In the genomic region with DNA sequence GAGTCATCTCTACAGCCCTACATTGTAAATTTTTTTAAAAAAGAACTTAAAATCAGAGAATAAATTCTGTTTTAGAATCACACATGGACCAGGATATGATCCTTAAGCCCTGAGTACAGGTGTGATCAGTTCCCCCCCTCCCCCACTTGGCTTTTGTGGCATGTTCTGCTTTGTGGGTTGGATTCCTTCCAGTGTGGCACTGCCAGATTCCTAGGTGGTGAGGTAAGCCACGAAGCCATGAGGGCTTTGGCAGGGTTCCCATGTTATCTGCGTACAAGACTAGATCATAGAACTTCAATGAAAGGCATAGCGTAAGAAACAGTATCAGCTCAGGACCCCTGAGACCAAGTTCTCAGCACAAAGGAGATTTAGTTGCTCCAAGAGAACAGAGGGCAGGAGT, we compare ENCODE assay signal across 8 mouse cellular contexts.
A peak's percentile ranks its signal among the peaks of the same experiment; 100 is the strongest.
DNase-seq lines count a peak whose midpoint lies in the region; ATAC-seq and TF ChIP-seq lines count a peak whose summit lies in the region.

No protein-coding gene starts in this region.

- H3K4me3 ChIP-seq in lung, adult 2 months (replicated peaks; ENCODE audit: extremely low read depth, low read depth, low read length), result no peak overlapping the region
- H3K4me3 ChIP-seq in intestine, embryonic 16.5 days (ENCODE audit: low read length), result no peak overlapping the region

- peak; percentile 43 to 52 for DNase-seq in heart, adult 18-20 months
- no peak for DNase-seq in heart, postnatal 25 days (ENCODE audit: low spot score)
- DNase-seq in Muller cell, postnatal 12 days (ENCODE audit: inconsistent ontology term), result peak; percentile 86
- peak; percentile 94 to 96 for DNase-seq in cerebellum, postnatal 14 days
- peak; percentile 12 for DNase-seq in lung, adult 2 months
- DNase-seq in embryo, embryonic 9.5 days (ENCODE audit: extremely low spot score), result no peak
- no peak for DNase-seq in layer of hippocampus, postnatal 10 days (ENCODE audit: low spot score in 2 of 2)

- H3K4me1 ChIP-seq in lung, adult 2 months (ENCODE audit: control insufficient read depth, insufficient read depth, low read length), result no peaks in the 10 kb centered on the region
- H3K4me1 ChIP-seq in intestine, embryonic 16.5 days (ENCODE audit: control insufficient read depth, insufficient read depth, low read length), result no peaks in the 10 kb centered on the region

- H3K9me3 ChIP-seq in intestine, embryonic 16.5 days (ENCODE audit: control insufficient read depth, low read length), result no peaks in the 10 kb centered on the region

- H3K27me3 ChIP-seq in intestine, embryonic 16.5 days (replicated peaks; ENCODE audit: control insufficient read depth, insufficient read depth, low read length), result no peaks in the 10 kb centered on the region

- intact Hi-C loops in heart, postnatal 25 days (cut with DNase I), result no loop called here

- WGBS in lung, adult 2 months, result 29% methylated on average over 3 of the region's 3 CpGs
- 56% methylated on average over 3 of the region's 3 CpGs for WGBS in intestine, embryonic 16.5 days

- no peak overlapping the region for H3K4me2 ChIP-seq in intestine, embryonic 16.5 days (ENCODE audit: low read depth, low read length)

- H3K27ac ChIP-seq in intestine, embryonic 16.5 days (ENCODE audit: low read length), result no peak overlapping the region

- no peak overlapping the region for H3K9ac ChIP-seq in intestine, embryonic 16.5 days (ENCODE audit: low read depth, low read length)

- no peaks in the 10 kb centered on the region for H3K36me3 ChIP-seq in intestine, embryonic 16.5 days (ENCODE audit: control insufficient read depth, insufficient read depth, low read length)

- no peak for TF ChIP-seq CTCF in lung, adult 2 months (IDR thresholded peaks at IDR 0.05; ENCODE audit: insufficient read depth, low read length)

- no peak for TF ChIP-seq POLR2A in lung, adult 2 months (IDR thresholded peaks at IDR 0.05; ENCODE audit: borderline replicate concordance, extremely low read depth, low read depth, low read length)

- no peak for ATAC-seq in intestine, embryonic 16.5 days

Comparison
In these comparisons a context has a peak if more than half of its experiments do, and no peak if none do; other contexts are left out.
1. DNase-seq: peak in heart, adult 18-20 months (2 of 2), Muller cell, postnatal 12 days (single experiment), cerebellum, postnatal 14 days (2 of 2) and lung, adult 2 months (single experiment); none in heart, postnatal 25 days (single experiment), embryo, embryonic 9.5 days (single experiment) and layer of hippocampus, postnatal 10 days (0 of 2).